Mouse (Mus musculus) cortical plate, adult 2 months (tissue): ENCODE measurements around the gene Fam71e2.

ENCODE experiments used
- CTCF ChIP-seq: fragments of 200-500 bp; IDR thresholded peaks from 2 replicates; pipeline ENCODE4 v1.5.1; 2011; ENCODE audit warnings: mild to moderate bottlenecking, control low read depth, low read length; ENCODE audit not compliant: insufficient read depth; ENCODE audit errors: extremely low read depth
- POLR2A ChIP-seq: fragments of 200-500 bp; IDR thresholded peaks from 2 replicates; pipeline ENCODE4 v1.6.1; 2011; ENCODE audit warnings: mild to moderate bottlenecking, low read length, control low read depth; ENCODE audit not compliant: insufficient read depth; ENCODE audit errors: extremely low read depth

DNA sequence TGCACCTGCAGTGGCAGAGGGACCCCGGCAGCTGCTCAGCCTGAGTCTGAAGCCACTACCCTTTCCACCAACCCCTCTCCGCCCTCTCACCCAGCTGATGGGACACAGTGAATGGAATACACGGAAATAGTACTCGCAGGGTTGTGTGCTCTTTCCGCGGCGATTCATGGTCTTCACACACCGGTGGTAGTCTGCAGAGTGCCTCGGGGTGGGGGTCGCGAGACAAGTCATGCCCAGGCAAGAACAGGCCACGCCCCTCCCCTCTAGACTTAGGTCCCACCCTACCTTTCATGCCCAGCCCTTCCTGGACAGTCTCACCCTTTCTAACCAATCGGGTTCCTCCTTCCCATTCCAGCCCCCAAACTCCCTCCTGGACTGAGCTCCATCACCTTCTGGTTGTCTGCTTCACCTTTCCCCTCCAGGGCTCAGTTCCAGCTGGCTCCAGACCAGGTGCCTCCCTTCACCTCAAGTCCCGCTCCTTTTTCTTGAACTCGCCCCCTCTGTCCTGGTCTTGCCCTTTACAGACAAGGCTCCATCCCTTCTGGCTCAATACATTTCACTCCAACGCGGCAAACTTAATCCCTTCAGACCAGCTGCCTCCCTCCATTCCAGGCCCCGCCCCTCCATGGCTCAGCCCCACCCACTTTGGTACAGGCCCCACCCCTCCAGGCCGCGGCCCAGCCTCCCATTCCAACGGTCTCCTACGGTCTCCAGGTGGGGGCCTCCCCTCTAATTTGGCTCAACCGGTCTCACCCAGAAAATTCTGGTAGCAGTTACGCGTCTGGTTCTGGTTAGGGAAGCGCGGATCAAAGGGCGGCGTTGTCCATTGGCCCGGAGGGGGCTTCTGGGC lies 18.9 kb downstream of the Fam71e2 start:
- TF ChIP-seq CTCF (no peak), POLR2A (no peak)
